Mouse (Mus musculus) midbrain, embryonic 14.5 days (tissue): ENCODE measurements around the gene Prelid1. TPM values are rescaled to one million over a fixed set of nuclear protein-coding genes. Genes with fewer than 3 reads are reported as not detected.

Experiments
- ATAC-seq: fragments of 200-750 bp; cut with Nextera tagmentation; 2 replicates; pipeline ENCODE4 v1.8.0; 2017; ENCODE audit warnings: moderate number of reproducible peaks, moderate library complexity; ENCODE audit not compliant: low FRiP score, low TSS enrichment
- DNase-seq: peaks from one replicate; pipeline ENCODE4 v3.0.0-alpha.2; 2015
- H3K27ac ChIP-seq: fragments of 300-500 bp; sonication (generic); replicated peaks from 2 replicates; pipeline ENCODE4 v1.5.1; 2014; ENCODE audit warnings: mild to moderate bottlenecking, low read depth, low read length, moderate library complexity
- H3K27me3 ChIP-seq: fragments of 300-500 bp; sonication (generic); 2 replicates; pipeline ENCODE4 v1.6.1; 2014; ENCODE audit warnings: low read length, control low read depth, mixed read lengths; ENCODE audit not compliant: control insufficient read depth, insufficient read depth
- H3K36me3 ChIP-seq: fragments of 300-500 bp; sonication (generic); 2 replicates; pipeline ENCODE4 v1.6.1; 2014; ENCODE audit warnings: low read length, control low read depth; ENCODE audit not compliant: control insufficient read depth, insufficient read depth
- H3K4me1 ChIP-seq: fragments of 300-500 bp; sonication (generic); 2 replicates; pipeline ENCODE4 v1.6.1; 2014; ENCODE audit warnings: mild to moderate bottlenecking, antibody characterized with exemption, low read length, control low read depth; ENCODE audit not compliant: control insufficient read depth, insufficient read depth
- H3K4me2 ChIP-seq: fragments of 300-500 bp; sonication (generic); 2 replicates; pipeline ENCODE4 v1.6.1; 2014; ENCODE audit warnings: mild to moderate bottlenecking, low read length, moderate library complexity
- H3K4me3 ChIP-seq: fragments of 300-500 bp; sonication (generic); replicated peaks from 2 replicates; pipeline ENCODE4 v1.5.1; 2014; ENCODE audit warnings: low read depth, low read length
- H3K9ac ChIP-seq: fragments of 300-500 bp; sonication (generic); replicated peaks from 2 replicates; pipeline ENCODE4 v1.6.1; 2014; ENCODE audit warnings: mild to moderate bottlenecking, low read length, moderate library complexity
- H3K9me3 ChIP-seq: fragments of 300-500 bp; sonication (generic); 2 replicates; pipeline ENCODE4 v1.6.1; 2016; ENCODE audit warnings: low read length, control low read depth, mixed read lengths; ENCODE audit not compliant: control insufficient read depth
- WGBS: fragments of 180-500 bp; shearing (Covaris S2); extraction: QIAGEN DNeasy Blood & Tissue Kit; methylation state at CpG from one replicate; pipeline ENCODE4 v1.1.7; 2014; 5-methylcytosine and 5-hydroxymethylcytosine counted together
- polyA plus RNA-seq: library from polyadenylated mRNA; unstranded; fragments of >200 nt; fragmentation: Nextera tagmentation; extraction: Ambion mirVana; gene quantifications from 2 replicates; pipeline ENCODE4 v1.2.1, GENCODE M21; 2014

The Prelid1 gene
- polyA plus RNA-seq, 1 experiment from 2014 or later, result 336 TPM

DNA sequence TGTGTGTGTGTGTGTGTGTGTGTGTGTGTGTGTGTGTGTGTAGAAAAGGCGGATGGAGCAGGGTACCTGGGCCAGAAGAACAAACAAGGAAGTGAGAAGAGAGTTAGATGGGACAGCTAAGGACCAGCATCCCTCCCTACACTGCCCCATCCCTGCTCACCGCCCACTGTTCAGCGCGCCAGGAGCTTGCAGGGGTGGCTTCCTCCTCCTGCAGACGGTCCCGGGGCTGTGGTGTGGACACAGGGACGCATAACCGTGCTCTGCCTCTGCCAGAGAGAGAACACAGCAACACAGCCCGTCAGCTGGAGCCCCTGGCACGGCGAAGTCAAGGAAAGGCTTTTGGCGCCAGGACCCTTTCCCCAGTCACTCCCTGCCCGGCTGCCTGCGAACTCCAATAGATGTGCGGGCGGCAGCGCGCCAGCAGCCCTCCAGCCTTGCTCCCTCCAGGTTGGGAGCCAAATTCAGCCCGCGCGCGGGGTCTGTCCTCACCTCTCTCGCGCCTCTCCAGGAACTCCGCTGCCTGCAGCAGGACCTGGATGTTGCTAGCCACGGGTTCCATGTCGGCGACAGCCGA lies 8.9 kb downstream of the Prelid1 start:
- Histone ChIP-seq H3K9me3 (no peaks in the 10 kb centered on the region), H3K4me3 (peak overlapping the region; percentile 57), H3K27me3 (no peaks in the 10 kb centered on the region), H3K4me2 (peak overlapping the region; percentile 79), H3K9ac (peak overlapping the region; percentile 48), H3K27ac (peak overlapping the region; percentile 70), H3K4me1 (0 out of 2 replicates have a peak, but pooled peaks cover 18% of the 10 kb centered on the region), H3K36me3 (peaks cover 19% of the 10 kb centered on the region)
- ATAC-seq, result 0 out of 2 replicates have a peak, but pooled peaks have one; percentile 9
- peak; percentile 69 for DNase-seq
- WGBS, result 2% methylated on average over 29 of the region's 29 CpGs

GRCm38 (mm10) chr13:55329683-55330566 lies 9.6 kb downstream of the Prelid1 start, which contains the start of gene Mxd3:
Mxd3 (minus strand) TSS chr13:55329823.
- DNase-seq, result peak; percentile 91
- Histone ChIP-seq H3K27ac (peak within 1 kb of the TSS; percentile 70), H3K4me1 (0 out of 2 replicates have a peak, but pooled peaks cover 18% of the 10 kb centered on the region), H3K9me3 (no peaks in the 10 kb centered on the region), H3K9ac (peak within 1 kb of the TSS; percentile 48), H3K4me2 (peak within 1 kb of the TSS; percentile 79), H3K36me3 (peaks cover 14% of the 10 kb centered on the region), H3K27me3 (no peaks in the 10 kb centered on the region), H3K4me3 (peak within 1 kb of the TSS; percentile 57)
- ATAC-seq, result peak; percentile 81
- under 1% methylated on average over 81 of the region's 82 CpGs for WGBS

- DNase-seq (no peak), ATAC-seq (no peak; the same call in 1 of the 2 replicates)
- peaks cover 6% of the 10 kb centered on the region for H3K36me3 ChIP-seq
- 0 out of 2 replicates have a peak, but pooled peaks cover 18% of the 10 kb centered on the region for H3K4me1 ChIP-seq
- no peaks in the 10 kb centered on the region for H3K27me3 ChIP-seq
- peak overlapping the region; percentile 79 for H3K4me2 ChIP-seq
- WGBS, result 52% methylated on average over 14 of the region's 14 CpGs
- peak overlapping the region; percentile 57 for H3K4me3 ChIP-seq
- no peaks in the 10 kb centered on the region for H3K9me3 ChIP-seq
- peak overlapping the region; percentile 48; the same call in 1 of the 2 replicates for H3K9ac ChIP-seq
- peak overlapping the region; percentile 70 for H3K27ac ChIP-seq
Observed at GRCm38 (mm10) chr13:55330567-55331400, 10.5 kb downstream of the Prelid1 start.

DNA sequence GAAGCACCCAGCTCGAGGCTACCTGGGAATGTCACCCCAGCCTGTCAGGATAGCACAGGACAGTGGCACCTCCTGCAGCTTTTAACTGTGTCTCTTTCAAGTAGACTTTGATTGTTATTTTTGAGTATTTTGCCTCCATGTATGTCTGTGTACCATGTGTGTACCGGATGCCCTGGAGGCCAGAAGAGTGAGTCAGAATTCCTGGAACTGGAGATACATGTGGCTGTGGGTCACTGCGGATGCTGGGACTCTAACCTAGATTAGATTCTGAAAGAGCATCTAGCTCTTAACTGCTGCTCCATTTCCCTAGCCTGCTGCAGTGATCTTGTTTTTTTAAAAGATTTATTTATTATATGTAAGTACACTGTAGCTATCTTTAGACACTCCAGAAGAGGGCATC lies 12.0 kb downstream of the Prelid1 start:
- H3K4me3 ChIP-seq, result no peak overlapping the region
- no peak overlapping the region for H3K9ac ChIP-seq
- H3K4me1 ChIP-seq, result 0 out of 2 replicates have a peak, but pooled peaks cover 18% of the 10 kb centered on the region
- no peaks in the 10 kb centered on the region for H3K36me3 ChIP-seq
- H3K27ac ChIP-seq, result no peak overlapping the region
- DNase-seq, result no peak
- H3K27me3 ChIP-seq, result no peaks in the 10 kb centered on the region
- no peak overlapping the region for H3K4me2 ChIP-seq
- WGBS, result 92% methylated on average over 3 of the region's 3 CpGs
- no peaks in the 10 kb centered on the region for H3K9me3 ChIP-seq
- ATAC-seq, result no peak

GRCm38 (mm10) chr13:55335701-55336100 lies 15.4 kb downstream of the Prelid1 start:
- 89% methylated on average over 4 of the region's 4 CpGs for WGBS
- no peaks in the 10 kb centered on the region for H3K27me3 ChIP-seq
- DNase-seq (no peak), ATAC-seq (no peak)
- H3K4me2 ChIP-seq, result no peak overlapping the region
- H3K36me3 ChIP-seq, result no peaks in the 10 kb centered on the region
- no peak overlapping the region for H3K4me3 ChIP-seq
- H3K9ac ChIP-seq, result no peak overlapping the region
- no peaks in the 10 kb centered on the region for H3K9me3 ChIP-seq
- H3K4me1 ChIP-seq, result 0 out of 2 replicates have a peak, but pooled peaks cover 3% of the 10 kb centered on the region
- no peak overlapping the region for H3K27ac ChIP-seq

- H3K4me3 ChIP-seq, result no peak overlapping the region
- no peaks in the 10 kb centered on the region for H3K4me1 ChIP-seq
- H3K27me3 ChIP-seq, result no peaks in the 10 kb centered on the region
- no peak overlapping the region for H3K4me2 ChIP-seq
- ATAC-seq (no peak), DNase-seq (no peak)
- H3K27ac ChIP-seq, result no peak overlapping the region
- no peaks in the 10 kb centered on the region for H3K36me3 ChIP-seq
- H3K9ac ChIP-seq, result no peak overlapping the region
- 67% methylated on average over 10 of the region's 10 CpGs for WGBS
- H3K9me3 ChIP-seq, result no peaks in the 10 kb centered on the region
Observed at GRCm38 (mm10) chr13:55337341-55337975, 17.2 kb downstream of the Prelid1 start.

GRCm38 (mm10) chr13:55338131-55339054 lies 18.1 kb downstream of the Prelid1 start:
- H3K27me3 ChIP-seq, result no peaks in the 10 kb centered on the region
- no peak for DNase-seq
- no peaks in the 10 kb centered on the region for H3K9me3 ChIP-seq
- no peak overlapping the region for H3K4me2 ChIP-seq
- no peak overlapping the region for H3K9ac ChIP-seq
- H3K36me3 ChIP-seq, result no peaks in the 10 kb centered on the region
- 58% methylated on average over 12 of the region's 12 CpGs for WGBS
- ATAC-seq, result no peak
- no peak overlapping the region for H3K27ac ChIP-seq
- no peak overlapping the region for H3K4me3 ChIP-seq
- H3K4me1 ChIP-seq, result no peaks in the 10 kb centered on the region
